ENCODE assay signal across 22 mouse cellular contexts in the genomic region with DNA sequence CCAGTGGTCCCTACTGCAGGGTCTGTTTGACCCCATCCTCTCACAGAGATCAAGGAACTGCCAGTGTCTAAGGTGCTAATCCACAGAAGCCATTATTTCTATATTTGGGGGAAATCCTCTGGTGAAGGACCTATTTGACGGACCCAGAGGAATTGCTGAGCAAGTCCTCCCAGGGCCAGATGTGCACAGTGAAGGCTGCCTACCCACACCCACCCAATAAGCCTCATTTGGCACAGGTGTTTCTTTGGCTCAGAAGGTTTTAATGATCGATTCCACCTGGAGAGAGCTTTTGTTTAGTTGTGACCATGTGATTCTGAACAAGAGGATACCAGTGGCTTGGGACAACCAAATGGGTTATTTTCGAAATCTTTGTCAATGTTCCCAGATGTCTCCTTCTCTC.
"Had no signal": no experiment of that assay in that cellular context is flagged by ENCODE, and none has a peak within 500 bp of the region (broad histone marks: within the 10 kb centered on the region; RNA-seq: fewer than 3 reads in every experiment).

No protein-coding gene starts in this region.

- H3K9ac ChIP-seq: limb, embryonic 15.5 days; liver, embryonic 14.5 days; liver, postnatal 0 days; lung, embryonic 14.5 days; midbrain, embryonic 13.5 days; neural tube, embryonic 13.5 days; stomach, embryonic 15.5 days had no signal

- H3K9me3 ChIP-seq: limb, embryonic 15.5 days; stomach, embryonic 15.5 days had no signal

- H3K4me2 ChIP-seq: limb, embryonic 15.5 days; liver, embryonic 11.5 days; lung, embryonic 14.5 days; midbrain, embryonic 13.5 days; neural tube, embryonic 13.5 days; stomach, embryonic 15.5 days had no signal

- H3K36me3 ChIP-seq: limb, embryonic 15.5 days; midbrain, embryonic 10.5 days; midbrain, embryonic 13.5 days; stomach, embryonic 15.5 days had no signal

- DNase-seq: kidney, adult 2 months; kidney, postnatal 25 days; layer of hippocampus, adult 9-11 months; liver, postnatal 0 days; lung, embryonic 14.5 days; retina, postnatal 1 day; right cerebral cortex, postnatal 25 days; spleen, adult 18-20 months; thymus, postnatal 36 days had no signal

- H3K4me3 ChIP-seq: layer of hippocampus, adult 2 months; limb, embryonic 15.5 days; megakaryocyte, embryonic 14.5 days; midbrain, embryonic 10.5 days; midbrain, embryonic 13.5 days; myocyte; neural tube, embryonic 13.5 days; stomach, embryonic 15.5 days had no signal

- ATAC-seq: liver, postnatal 0 days; lung, postnatal 0 days; midbrain, embryonic 13.5 days; midbrain, embryonic 16.5 days had no signal

- H3K27ac ChIP-seq: kidney, postnatal 0 days; layer of hippocampus, adult 2 months; limb, embryonic 15.5 days; liver, embryonic 14.5 days; midbrain, embryonic 10.5 days; midbrain, embryonic 13.5 days; neural tube, embryonic 13.5 days; stomach, embryonic 15.5 days had no signal

- H3K4me1 ChIP-seq: megakaryocyte, embryonic 14.5 days; midbrain, embryonic 10.5 days; midbrain, embryonic 13.5 days; neural tube, embryonic 13.5 days; stomach, embryonic 15.5 days had no signal

- H3K27me3 ChIP-seq: limb, embryonic 15.5 days; megakaryocyte, embryonic 14.5 days; midbrain, embryonic 13.5 days; neural tube, embryonic 13.5 days; stomach, embryonic 15.5 days had no signal
